Mouse (Mus musculus) megakaryocyte progenitor cell, adult 5-6 weeks (primary cell): ENCODE results near the gene Dpysl4. TPM values are rescaled to one million over a fixed set of nuclear protein-coding genes. Genes with fewer than 3 reads are reported as not detected.
A peak's percentile ranks its signal among the peaks of the same experiment; 100 is the strongest.

Source experiments
- ATAC-seq: replicated peaks from 2 replicates; pipeline ENCODE4 v1.8.0; 2016; ENCODE audit warnings: mild to moderate bottlenecking, moderate TSS enrichment, inconsistent platforms; ENCODE audit not compliant: poor library complexity
- total RNA-seq, 2 experiments: library from RNA; stranded (forward) in 1 of 2; stranded (reverse) in 1 of 2; fragments of 157-497, 149-512 nt in 1 of 2; fragments of 200-1000 nt in 1 of 2; gene quantifications; 2 replicates each; pipeline versions ENCODE4 v1.2.3 to v1.2.4; 2015 to 2017

Dpysl4 gene
- total RNA-seq, 2 experiments from 2014 or later: not detected

GRCm38 (mm10) chr7:139145891-139146290 lies 60.1 kb downstream of the Dpysl4 start:
- ATAC-seq: peak; percentile 72

GRCm38 (mm10) chr7:139147360-139147759 lies 61.6 kb downstream of the Dpysl4 start:
- no peak for ATAC-seq

- no peak for ATAC-seq
Measured at GRCm38 (mm10) chr7:139149373-139149772, 63.6 kb downstream of the Dpysl4 start.

GRCm38 (mm10) chr7:139151116-139151515 lies 65.3 kb downstream of the Dpysl4 start:
- ATAC-seq: peak; percentile 51

Other genes starting within 250 kb of the Dpysl4 start
- 32.5 and 37.0 TPM in 2 replicates for gene Ppp2r2d, start 239.9 kb upstream of the Dpysl4 start, total RNA-seq (2015)
- gene Ppp2r2d, start 239.9 kb upstream of the Dpysl4 start, total RNA-seq (2017): 33.2 and 33.8 TPM in 2 replicates
- gene Mapk1ip1, start 239.7 kb upstream of the Dpysl4 start, total RNA-seq (2015): 12.4 and 16.8 TPM in 2 replicates
- 10.6 and 13.0 TPM in 2 replicates for gene Mapk1ip1, start 239.7 kb upstream of the Dpysl4 start, total RNA-seq (2017)
- gene Bnip3, start 176.5 kb upstream of the Dpysl4 start, total RNA-seq (2015): 21.0 and 26.4 TPM in 2 replicates
- gene Bnip3, start 176.5 kb upstream of the Dpysl4 start, total RNA-seq (2017): 17.5 and 18.7 TPM in 2 replicates
- gene Jakmip3, start 145.3 kb upstream of the Dpysl4 start, total RNA-seq (2015): not detected in 2 replicates
- not detected in 2 replicates for gene Jakmip3, start 145.3 kb upstream of the Dpysl4 start, total RNA-seq (2017)
- gene Lrrc27, start 127.0 kb downstream of the Dpysl4 start, total RNA-seq (2015): 1.2 and 2.0 TPM in 2 replicates
- gene Lrrc27, start 127.0 kb downstream of the Dpysl4 start, total RNA-seq (2017): 1.4 and 2.1 TPM in 2 replicates
- not detected in 2 replicates for gene Stk32c, start 127.3 kb downstream of the Dpysl4 start, total RNA-seq (2015)
- gene Stk32c, start 127.3 kb downstream of the Dpysl4 start, total RNA-seq (2017): not detected in 2 replicates
- 3.7 and 4.6 TPM in 2 replicates for gene Pwwp2b, start 162.5 kb downstream of the Dpysl4 start, total RNA-seq (2015)
- gene Pwwp2b, start 162.5 kb downstream of the Dpysl4 start, total RNA-seq (2017): 2.5 and 4.7 TPM in 2 replicates